Mouse (Mus musculus): ENCODE results near the gene Ubp1.
A peak's percentile ranks its signal among the peaks of the same experiment; 100 is the strongest.
"Not testable (repeated sequence)": the region's sequence is repeated elsewhere in the genome, so short reads cannot be mapped to it uniquely, and the experiment has no call there.

The Ubp1 gene

DNA sequence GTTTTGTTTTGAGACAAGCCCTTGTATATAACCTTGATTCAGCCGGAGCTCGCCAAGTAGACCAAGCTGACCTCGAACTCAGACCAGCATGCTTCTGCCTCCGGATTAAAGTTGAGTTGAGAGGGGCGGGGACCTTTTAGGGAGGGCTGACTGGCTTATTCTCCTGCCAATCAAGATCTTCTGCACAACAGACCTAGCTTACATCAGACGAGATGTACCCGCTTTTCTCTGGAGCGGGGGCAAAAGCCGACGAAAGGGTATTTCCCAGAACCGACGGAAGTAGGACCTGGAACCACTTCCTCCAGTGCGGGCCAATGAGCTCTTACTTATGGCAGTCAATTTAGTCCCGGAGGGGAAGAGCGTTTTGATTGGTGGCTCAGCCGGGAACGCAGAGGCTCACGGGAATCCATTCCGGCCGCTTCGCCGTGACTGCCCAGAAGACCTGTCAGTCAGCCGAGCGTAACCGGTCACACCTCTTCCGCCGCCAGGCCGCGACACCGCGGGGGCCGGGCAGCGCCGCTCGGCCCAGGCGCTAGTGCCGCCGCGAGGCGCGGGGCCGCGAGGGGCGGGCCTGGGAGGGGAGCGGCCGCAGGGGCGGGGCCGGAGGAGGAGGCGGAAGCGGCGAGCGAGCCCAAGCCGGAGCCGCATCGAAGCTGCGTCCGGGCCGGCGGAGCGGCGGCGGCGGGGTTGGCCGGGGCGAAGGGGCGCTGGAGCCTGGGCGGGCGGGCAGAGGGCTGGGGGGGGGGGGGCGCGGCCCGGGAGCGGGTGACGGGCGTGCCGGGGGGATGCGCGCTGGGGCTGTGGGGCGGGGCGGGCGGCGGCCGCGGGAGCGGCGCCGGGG is at the start of gene Ubp1:
Gene Ubp1 (plus strand): TSS at position 401 of the 841 bp plus-strand sequence.
- DNase-seq (ENCODE audit: low spot score in 2 of 2), result peak; percentile 91 to 92

DNA sequence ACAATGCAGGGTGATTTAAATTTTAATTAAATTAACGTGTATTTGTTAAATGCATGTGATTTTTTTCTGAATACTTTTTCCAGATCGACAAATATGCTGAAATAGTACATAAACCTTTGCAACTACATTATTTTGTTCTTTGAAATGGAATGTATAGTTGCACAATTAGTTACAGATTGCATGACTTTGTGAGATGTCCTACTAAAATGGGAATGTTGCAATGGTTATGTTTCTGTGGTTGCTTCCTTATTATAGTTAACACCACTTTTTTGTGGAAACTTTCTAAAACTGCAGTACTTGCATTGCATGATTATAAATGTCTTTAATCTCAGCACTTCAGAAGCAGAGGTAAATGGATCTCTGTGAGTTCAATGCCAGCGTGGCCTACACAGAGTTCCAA is 35.8 kb upstream of the Ubp1 start:
- DNase-seq (ENCODE audit: low spot score in 2 of 2), result no peak

DNA sequence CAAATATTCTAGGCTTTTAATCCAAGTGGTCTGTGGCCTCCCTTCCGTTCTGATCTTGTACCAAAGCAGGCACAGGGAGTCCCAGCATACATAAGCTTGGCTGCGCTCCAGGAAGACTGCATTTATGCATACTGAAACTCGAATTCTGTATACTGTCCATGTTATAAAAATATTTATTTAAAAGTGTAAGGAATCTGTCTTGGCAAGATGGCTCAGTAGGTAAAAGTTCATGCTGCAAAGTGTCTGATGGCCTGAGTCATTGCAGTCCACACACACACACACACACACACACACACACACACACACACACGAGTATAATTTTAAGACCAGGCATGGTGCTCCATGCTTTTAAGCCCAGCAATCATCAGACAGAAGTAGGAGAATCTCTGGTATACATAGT is 27.6 kb upstream of the Ubp1 start:
- no peak for DNase-seq (ENCODE audit: low spot score in 2 of 2)

DNA sequence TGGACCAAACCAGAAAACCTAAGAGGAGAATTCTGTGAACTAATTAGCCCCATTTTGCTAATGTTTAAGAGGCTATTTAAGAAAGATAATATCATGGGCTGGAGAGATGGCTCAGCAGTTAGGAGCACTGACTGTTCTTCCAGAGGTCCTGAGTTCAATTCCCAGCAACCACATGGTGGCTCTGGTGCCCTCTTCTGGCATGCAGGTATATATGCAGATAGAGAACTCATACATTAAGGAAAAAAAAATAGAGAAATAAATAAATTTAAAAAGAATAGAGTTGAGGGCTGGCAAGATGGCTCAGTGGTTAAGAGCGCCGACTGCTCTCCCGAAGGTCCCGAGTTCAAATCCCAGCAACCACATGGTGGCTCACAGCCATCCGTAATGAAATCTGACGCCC is 26.4 kb upstream of the Ubp1 start:
- DNase-seq (ENCODE audit: low spot score in 2 of 2), result not testable (repeated sequence)

DNA sequence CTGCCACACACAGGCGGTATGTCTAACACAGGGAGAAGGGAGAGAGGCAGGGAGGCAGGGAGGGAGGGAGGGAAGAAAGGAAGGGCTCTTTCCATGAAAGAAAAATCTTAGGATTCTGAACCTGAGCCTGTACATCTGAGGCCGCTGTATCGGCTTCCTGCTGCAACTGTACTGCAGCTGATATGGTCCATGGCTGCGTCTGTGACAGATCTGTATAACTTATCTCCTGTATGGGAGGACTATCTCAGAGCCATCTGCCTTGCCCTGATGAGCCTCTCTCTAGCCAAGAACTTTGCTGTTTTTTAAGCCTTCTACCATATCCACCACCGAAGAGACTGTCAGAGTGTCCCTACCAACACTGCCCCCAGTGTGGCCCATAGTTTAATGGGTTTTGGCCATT is 14.9 kb upstream of the Ubp1 start:
- no peak for DNase-seq (ENCODE audit: low spot score in 2 of 2)

DNA sequence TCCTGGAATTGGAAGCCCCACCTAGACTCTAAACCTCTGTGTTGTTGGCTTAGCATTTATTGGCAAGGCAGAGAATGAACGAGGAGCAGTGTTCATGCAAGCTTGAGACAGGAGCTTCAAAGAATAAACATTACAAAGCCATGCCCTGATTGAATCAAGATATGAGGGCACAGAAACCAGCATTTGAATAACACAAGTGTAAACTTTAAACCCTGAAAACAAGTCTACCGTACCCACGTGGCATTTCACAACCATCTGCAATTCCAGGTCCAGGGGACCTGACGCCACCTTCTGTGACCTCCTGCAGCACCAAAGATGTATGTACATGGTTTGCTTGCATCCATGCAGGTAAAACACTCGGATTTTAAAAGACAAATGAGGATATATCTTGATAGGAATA is 8.1 kb upstream of the Ubp1 start:
- DNase-seq (ENCODE audit: low spot score in 2 of 2), result no peak

DNA sequence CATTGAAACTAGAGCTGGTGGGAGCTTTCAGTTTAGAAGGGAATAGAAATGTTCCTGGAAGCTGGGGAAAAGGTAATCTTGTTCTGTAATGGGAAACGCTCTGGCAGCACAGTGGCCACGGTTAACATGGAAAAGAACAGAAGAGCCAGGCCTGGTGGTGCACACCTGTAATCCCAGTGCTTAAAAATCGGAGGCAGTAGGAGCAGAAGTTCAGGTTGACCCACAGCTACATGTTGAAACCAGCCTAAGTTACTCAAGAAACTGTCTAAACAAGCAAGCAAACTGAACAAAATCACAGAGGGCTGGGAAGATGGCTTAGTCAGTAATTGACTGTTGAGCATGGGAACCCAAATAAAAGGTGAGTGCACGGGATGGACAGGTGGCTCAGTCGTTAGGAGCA is 5.9 kb upstream of the Ubp1 start:
- DNase-seq (ENCODE audit: low spot score in 2 of 2), result no peak

DNA sequence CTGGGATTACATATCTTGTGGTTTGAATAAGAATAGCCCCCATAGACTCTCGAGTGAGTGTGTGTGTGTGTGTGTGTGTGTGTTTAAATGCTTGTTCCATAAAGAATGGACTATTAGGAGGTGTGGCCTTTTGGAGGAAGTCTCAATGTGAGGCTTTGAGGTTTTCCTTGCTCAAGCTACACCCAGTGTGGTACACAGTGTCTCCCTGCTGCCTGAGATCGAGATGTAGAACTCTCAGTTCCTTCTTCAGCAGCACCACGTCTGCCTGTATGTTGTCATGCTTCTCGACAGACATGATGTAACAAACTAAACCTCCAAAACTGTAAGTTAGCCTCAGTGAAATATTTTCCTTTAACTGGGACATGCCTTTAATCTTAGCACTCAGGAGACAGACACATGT is 2.1 kb upstream of the Ubp1 start:
- DNase-seq (ENCODE audit: low spot score in 2 of 2), result no peak

DNA sequence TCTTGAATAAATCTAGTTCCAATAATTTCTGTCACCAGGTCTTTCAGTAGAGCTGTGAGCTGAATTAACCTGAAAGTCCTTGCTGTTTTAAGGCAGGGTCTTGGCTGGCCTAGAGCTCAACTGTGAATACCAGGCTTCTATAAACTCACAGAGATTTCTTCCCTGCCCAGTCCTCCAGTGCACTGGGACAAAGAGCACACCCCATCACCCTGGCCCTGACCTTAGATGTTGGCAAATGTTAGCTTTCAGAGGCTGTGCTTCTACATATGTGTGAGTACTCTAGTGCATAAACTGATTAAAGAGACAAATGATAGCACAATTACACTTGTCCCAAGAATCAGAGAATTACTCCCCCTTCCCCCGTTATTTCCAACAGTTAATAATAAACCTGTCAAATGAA is 1.1 kb upstream of the Ubp1 start:
- no peak for DNase-seq (ENCODE audit: low spot score in 2 of 2)

DNA sequence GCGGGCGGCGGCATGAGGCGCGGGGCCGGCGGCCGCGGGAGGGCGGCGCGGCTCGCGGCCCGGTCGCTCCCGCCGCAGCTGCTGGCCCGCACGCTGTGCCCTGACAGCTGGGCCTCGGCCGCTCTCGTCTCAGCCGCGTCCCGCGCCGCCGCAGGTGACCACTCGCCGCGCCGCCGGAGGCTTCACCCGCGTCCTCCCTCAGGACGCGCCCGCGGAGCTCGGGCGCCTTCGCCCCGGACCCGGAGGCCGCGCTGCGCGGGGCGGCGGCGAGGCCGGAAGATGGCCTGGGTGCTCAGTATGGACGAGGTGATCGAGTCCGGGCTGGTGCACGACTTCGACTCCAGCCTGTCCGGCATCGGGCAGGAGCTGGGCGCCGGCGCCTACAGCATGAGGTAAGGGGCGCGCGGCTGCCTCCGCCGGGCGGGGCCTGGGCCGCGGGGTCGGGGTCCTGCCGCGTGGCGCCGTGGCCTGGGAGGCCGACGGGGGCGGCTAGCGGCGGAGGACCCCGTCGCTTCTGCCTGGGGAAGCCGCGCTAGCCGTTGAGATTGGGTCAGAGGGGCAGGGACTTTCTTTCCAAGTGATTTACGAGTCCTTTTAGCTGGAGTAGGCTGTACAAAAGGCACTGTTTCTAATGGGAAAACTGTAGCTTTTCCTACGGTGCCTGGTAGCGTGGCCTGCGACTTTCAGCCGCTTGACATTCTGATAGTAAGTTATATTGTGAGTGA is 803 bp downstream of the Ubp1 start:
- DNase-seq (ENCODE audit: low spot score in 2 of 2), result no peak

DNA sequence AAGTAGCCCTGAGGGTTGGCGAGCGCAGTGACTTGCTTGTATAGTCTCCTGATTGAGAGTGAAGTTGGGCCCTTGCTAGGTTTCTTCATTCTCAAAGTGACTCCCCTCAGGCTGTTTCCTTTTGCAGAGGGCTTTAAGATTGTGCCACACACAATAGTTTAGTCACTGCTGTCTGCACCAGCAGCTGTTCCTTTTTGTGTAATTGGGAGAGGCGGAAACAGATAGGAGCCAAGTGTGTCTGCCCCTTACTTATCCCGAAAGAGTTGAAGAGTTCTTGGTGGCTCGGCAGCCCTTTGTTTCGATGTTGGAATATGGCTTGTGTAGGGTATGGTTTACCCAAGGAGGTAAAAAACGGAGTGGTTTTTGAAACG is 1.4 kb downstream of the Ubp1 start:
- no peak for DNase-seq (ENCODE audit: low spot score in 2 of 2)

DNA sequence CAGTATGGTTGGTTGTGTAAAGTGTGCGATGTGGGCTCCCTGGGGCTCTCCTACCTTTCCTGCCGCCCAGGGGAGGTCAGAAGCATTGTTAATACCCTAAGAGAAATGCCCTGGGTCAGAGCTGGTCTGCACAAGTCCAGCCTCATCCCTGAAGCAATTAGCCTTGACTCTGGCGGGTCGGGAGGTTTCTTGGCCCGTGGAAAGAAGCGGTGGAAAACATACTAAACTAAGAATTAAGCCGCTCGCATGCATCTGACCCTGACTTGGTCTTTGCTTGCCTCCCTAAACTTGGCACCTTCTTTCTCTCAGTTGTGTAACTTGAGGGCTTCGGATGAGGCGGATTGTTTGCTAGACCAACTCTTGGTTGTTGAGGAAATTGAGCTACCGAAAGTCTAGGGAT is 1.8 kb downstream of the Ubp1 start:
- DNase-seq (ENCODE audit: low spot score in 2 of 2), result no peak

DNA sequence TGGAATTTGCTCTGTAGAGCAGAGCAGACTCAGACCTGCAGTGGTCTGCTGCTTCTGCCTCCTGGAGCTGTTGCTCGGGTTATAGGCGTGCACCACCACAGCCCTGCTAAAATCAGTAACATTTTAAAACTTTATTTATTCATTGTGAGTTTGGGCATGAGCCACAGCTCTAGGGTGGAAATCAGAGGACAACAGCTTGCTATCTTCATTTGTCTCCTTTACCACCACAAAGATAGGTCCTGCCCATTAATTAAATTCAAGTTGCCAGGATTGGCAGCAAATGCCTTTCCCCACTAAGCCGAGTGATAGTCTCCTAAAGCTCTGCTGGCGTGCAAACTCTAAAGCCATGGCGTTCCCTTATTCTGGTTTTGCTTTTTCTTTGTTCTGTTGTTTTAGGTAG is 4.9 kb downstream of the Ubp1 start:
- no peak for DNase-seq (ENCODE audit: low spot score in 2 of 2)

DNA sequence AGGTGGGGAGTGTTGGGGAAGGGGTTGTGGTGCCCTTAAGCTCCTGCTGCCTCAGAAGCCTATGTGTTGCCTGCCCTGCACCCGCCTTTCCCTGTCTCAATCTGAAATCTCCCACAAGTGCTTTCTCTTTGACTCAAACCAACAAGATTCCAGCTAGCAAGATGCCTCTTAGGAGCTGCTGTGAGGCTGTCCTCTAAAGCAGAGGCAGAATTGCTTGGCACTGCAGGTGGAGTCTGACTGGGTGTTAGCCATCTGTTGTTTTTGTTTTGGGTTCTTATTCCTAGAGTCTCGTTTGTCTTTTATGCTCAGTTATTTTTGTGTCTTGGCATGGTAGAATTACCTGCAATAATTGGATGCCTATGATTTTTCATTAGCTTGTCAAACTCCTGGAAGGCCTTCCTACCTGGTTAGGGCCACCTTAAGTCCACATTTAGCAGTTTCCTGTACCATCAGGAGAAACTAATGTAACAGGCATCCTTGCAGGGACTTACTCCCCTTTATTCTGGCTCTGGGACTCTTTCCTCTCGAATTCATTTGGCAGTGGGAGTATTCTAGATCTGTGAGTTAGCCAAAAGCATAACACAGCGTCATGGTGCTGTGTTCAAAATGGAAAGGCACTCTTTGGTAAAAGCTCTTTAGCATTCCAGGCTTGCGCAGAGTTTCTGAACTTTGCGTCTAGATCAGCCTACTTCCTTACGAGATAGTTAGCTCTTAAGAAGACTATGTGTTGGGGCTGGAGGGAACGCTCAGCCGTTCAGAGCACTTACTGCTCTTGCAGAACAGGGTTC is 8.5 kb downstream of the Ubp1 start:
- no peak for DNase-seq (ENCODE audit: low spot score in 2 of 2)

DNA sequence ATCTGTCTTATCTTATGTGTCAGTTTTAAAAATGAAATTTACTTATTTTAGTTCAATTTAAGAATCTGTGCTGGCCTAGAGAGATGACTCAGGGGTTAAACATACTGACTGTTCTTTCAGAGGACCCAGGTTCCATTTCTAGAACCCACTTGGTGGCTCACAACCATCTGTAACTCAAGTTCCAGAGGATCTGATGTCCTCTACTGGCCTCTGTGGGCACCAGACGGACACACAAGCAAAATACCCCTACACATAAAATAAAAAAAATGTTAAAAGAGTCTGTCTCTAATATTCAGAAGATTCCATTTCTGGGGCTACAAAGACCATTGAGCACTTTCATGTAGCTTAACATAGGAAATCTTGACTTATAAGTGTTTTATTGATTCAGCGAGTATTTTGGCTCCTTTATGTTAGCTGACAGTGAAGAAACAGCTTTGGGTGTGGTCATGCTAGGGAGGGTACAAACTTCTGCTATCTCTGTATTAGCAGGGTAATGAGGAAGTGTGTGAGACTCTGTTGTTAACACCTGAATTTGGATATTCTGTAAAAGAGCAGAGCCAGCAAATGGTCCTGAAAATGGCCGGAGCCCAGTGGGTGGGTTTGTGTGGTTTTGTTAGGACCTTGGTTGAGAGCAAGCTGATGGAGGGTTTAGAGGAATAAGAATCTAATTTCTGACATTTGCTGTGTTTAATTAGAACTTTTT is 10.5 kb downstream of the Ubp1 start:
- DNase-seq (ENCODE audit: low spot score in 2 of 2), result no peak

DNA sequence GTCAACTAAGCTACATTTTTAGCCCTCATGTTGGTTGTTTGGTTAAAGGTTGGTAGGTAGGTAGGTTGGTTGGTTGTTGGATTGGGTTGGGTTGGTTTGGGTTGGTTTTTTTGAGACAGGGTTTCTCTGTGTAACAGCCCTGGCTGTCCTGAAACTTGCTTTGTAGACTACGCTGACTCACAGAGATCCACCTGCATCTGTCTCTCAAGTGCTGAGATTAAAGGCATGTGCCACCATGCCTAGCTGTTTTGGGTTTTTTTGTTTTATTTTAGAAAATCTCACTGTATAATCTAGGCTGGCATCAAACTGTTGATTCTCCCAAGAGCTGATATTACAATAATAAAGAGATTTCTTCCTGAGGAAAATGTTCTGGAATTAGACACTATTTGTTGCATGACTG is 12.6 kb downstream of the Ubp1 start:
- DNase-seq (ENCODE audit: low spot score in 2 of 2), result no peak

DNA sequence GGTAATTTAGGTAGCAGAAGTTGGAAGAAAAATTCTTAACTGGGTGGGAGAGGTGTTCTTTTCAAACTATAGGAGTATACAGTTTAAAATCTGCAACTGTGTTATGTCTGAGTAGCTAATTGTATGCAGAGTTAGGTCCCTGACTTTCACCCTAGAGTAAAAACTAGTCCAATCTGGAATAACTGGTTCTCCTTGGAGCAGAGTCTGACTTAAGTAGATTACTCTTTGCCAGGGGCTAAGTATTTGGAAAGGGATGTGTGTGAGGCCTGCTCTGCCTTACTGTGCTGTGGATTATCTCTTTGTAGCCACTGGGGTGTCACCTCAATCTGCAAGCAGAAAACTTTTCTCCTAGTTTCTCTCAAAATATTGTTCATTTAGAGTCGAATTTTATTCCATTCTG is 16.5 kb downstream of the Ubp1 start:
- no peak for DNase-seq (ENCODE audit: low spot score in 2 of 2)

DNA sequence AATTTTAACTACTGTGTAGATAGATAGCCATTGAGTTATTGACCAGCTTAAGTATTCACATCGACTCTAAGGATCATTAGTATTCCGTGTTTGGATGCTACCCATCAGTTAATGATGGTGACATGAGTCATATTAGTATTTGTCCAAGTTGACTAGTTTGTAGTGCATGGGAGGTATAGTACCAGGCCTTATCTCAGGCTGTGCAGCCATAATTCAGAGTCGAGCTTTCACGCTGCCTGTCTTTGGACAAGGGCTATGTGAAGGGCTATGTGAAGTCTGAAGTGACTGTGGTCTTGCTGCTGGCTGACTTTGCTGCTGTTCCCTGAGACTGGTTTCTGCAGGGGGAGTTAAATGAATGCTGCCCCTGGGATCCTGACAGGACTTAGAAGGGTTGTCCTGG is 27.0 kb downstream of the Ubp1 start:
- DNase-seq (ENCODE audit: low spot score in 2 of 2), result no peak

DNA sequence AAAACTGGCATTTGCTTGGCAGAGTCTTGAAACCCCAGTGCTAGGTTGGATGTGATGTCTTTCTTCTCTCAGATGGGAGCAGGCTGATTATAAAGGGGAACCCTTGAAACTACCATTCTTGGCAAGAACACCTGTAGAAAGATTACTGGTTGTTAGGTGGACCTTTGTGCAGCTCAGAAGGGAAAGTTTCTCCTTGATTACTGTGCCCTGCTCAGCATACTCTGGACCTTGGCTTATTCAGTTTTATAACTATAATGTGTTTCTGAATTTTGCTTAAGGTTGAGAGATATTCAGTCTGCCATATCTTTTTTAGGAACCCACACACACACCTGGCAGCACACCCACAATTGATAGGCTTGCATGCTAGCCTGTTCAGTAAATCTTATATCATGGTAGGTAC is 33.0 kb downstream of the Ubp1 start:
- DNase-seq (ENCODE audit: low spot score in 2 of 2), result no peak

DNA sequence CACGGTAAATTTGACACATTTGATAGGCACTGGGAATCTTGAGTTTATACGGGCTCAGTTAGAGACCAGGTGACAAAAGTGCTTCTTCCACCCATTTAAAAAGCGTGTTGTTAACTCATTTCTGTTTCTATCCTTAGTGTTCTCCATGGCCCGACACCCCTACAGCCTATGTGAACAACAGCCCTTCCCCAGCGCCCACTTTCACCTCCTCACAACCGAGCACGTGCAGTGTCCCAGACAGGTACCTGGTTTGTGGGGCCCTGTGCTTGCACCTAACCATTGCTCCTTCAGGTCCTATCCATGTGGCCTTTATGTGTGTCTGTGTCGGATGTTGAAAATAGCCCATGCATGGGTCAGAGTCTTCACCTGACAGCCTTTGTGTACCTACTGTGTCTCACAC is 33.7 kb downstream of the Ubp1 start:
- DNase-seq (ENCODE audit: low spot score in 2 of 2), result no peak

DNA sequence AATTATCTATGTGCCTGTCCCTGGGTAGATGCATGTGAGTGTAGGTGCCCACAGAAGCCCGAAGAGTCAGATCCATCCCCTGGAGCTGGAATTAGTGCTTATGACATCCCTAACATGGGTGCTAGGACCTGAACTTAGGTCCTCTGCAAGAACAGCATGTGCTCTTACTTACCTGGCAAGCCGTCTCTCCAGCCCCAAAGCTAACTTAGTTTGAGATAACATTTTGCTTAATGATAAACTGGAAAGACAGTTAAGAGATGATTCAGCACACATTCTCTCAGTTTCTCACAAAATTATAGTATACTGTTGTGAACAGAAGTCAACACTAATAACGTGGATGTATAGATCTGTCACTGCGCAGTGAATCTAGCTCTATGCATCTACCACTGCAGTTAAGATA is 36.1 kb downstream of the Ubp1 start:
- DNase-seq (ENCODE audit: low spot score in 2 of 2), result no peak

DNA sequence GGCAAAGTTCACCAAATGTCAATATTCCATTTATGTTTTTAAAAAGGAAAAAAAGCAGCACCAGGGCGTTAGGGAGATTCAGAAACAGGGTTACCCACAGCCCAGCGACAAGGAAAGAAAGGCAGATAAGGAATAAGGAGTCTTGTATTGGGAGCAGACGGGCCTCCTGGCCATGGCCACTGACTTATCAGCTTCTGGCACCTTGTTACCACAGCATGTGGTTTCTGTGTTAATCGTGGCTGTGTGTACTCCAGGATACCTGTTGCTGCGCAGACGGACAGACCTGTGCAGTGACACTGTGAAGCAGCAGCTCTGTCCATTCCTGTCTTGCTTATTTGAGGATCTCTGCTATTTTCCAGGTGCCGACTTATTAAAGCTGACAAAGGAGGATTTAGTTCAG is 38.2 kb downstream of the Ubp1 start:
- no peak for DNase-seq (ENCODE audit: low spot score in 2 of 2)
